Mouse (Mus musculus) liver, embryonic 14.5 days (tissue): ENCODE measurements around the gene St8sia1. TPM values are rescaled to one million over a fixed set of nuclear protein-coding genes. Genes with fewer than 3 reads are reported as not detected.

Source experiments
- ATAC-seq: fragments of 200-750 bp; cut with Nextera tagmentation; 2 replicates; pipeline ENCODE4 v1.8.0; 2017; ENCODE audit warnings: moderate number of reproducible peaks, mild to moderate bottlenecking, moderate library complexity; ENCODE audit not compliant: insufficient read depth
- DNase-seq, 3 experiments: peaks; one replicate each; pipeline ENCODE4 v3.0.0-alpha.2; 2012 to 2013; ENCODE audit warnings: low read depth in 3 of 3, low spot score in 3 of 3
- H3K27ac ChIP-seq: fragments of 300-500 bp; sonication (generic); 2 replicates; pipeline ENCODE4 v1.5.1; 2014; ENCODE audit warnings: moderate library complexity, mild to moderate bottlenecking, control low read depth, inconsistent platforms
- H3K27me3 ChIP-seq: fragments of 300-500 bp; sonication (generic); 2 replicates; pipeline ENCODE4 v1.6.1; 2014; ENCODE audit warnings: mild to moderate bottlenecking, low read length, moderate library complexity; ENCODE audit not compliant: control insufficient read depth, insufficient read depth
- H3K36me3 ChIP-seq: fragments of 300-500 bp; sonication (generic); replicated peaks from 2 replicates; pipeline ENCODE4 v1.6.1; 2014; ENCODE audit warnings: low read depth; ENCODE audit not compliant: control insufficient read depth, insufficient read depth
- H3K4me1 ChIP-seq, 2 experiments: fragments of 200-500 bp in 1 of 2; fragments of 300-500 bp in 1 of 2; sonication (generic) in 1 of 2; replicated peaks; 2 replicates each; pipeline ENCODE4 v1.6.1; 2012 to 2014; ENCODE audit warnings: antibody characterized with exemption in 1 of 2, inconsistent platforms in 1 of 2, low read length in 1 of 2; ENCODE audit not compliant: control insufficient read depth in 2 of 2, insufficient read depth in 2 of 2
- H3K4me2 ChIP-seq: fragments of 300-500 bp; sonication (generic); 2 replicates; pipeline ENCODE4 v1.6.1; 2014; ENCODE audit warnings: low read depth, mild to moderate bottlenecking, control low read depth, moderate library complexity
- H3K4me3 ChIP-seq, 2 experiments: fragments of 200-500 bp in 1 of 2; fragments of 300-500 bp in 1 of 2; sonication (generic) in 1 of 2; 2 replicates each; pipeline ENCODE4 v1.5.1; 2012 to 2014; ENCODE audit warnings: low read depth in 2 of 2, low read length in 2 of 2, mild to moderate bottlenecking in 2 of 2, control low read depth in 1 of 2, inconsistent platforms in 1 of 2, moderate library complexity in 1 of 2; ENCODE audit not compliant: insufficient read depth in 1 of 2
- H3K9ac ChIP-seq: fragments of 300-500 bp; sonication (generic); replicated peaks from 2 replicates; pipeline ENCODE4 v1.6.1; 2014; ENCODE audit warnings: mild to moderate bottlenecking, control low read depth, moderate library complexity
- H3K9me3 ChIP-seq: fragments of 300-500 bp; sonication (generic); 2 replicates; pipeline ENCODE4 v1.6.1; 2016; ENCODE audit warnings: low read length, mixed read lengths; ENCODE audit not compliant: control insufficient read depth
- CTCF ChIP-seq: IDR thresholded peaks from 2 replicates; pipeline ENCODE4 v1.5.1; 2016; ENCODE audit warnings: antibody characterized with exemption, low read depth, control low read depth
- EP300 ChIP-seq: IDR thresholded peaks from 2 replicates; pipeline ENCODE4 v1.6.1; 2016; ENCODE audit warnings: antibody characterized with exemption, low read depth
- WGBS: fragments of 180-500 bp; shearing (Covaris S2); extraction: QIAGEN DNeasy Blood & Tissue Kit; methylation state at CpG from one replicate; pipeline ENCODE4 v1.1.7; 2014; ENCODE audit not compliant: insufficient replicate concordance; 5-methylcytosine and 5-hydroxymethylcytosine counted together
- polyA plus RNA-seq, 2 experiments: library from polyadenylated mRNA; depleted of rRNA in 1 of 2; stranded (reverse) in 1 of 2; unstranded in 1 of 2; fragments of >200 nt; fragmentation: Nextera tagmentation in 1 of 2; extraction: Ambion mirVana in 1 of 2; gene quantifications; 2 replicates each; pipeline versions ENCODE4 v1.2.1 to v1.2.3; 2012 to 2014

The St8sia1 gene
- polyA plus RNA-seq, 2 experiments, result 0.03 to 0.07 TPM

- Histone ChIP-seq H3K4me1 (peaks cover 0 to 4% of the 10 kb centered on the region in 2 experiments; a peak in 1 of 4 replicates), H3K27ac (no peak overlapping the region), H3K27me3 (no peaks in the 10 kb centered on the region), H3K4me2 (no peak overlapping the region), H3K4me3 (no peak overlapping the region), H3K9ac (no peak overlapping the region), H3K36me3 (no peaks in the 10 kb centered on the region), H3K9me3 (no peaks in the 10 kb centered on the region)
- DNase-seq, result no peak
- 35% methylated on average over 6 of the region's 6 CpGs for WGBS
- ATAC-seq, result no peak
- TF ChIP-seq EP300, result no peak
- no peak for TF ChIP-seq CTCF
These were observed 15.7 kb upstream of the St8sia1 start for GRCm38 (mm10) chr6:142979665-142980660.

DNA sequence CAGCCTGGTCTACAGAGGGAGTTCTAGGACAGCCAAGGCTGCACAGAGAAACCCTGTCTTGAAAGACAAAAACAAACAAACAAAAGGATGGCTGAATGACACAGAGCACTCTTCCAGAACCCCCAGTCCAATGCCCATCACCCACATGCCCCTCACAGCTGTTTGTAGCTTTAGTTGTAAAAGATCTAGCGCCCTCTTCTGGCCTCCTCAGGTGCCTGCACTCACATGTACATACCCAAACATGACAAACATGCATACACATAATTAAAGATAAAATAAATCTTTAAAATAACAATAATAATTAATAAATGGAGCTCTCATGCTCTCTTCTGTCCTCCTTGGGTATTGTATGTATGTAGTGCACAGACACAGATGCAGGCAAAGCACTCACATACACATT, 13.0 kb upstream of the St8sia1 start:
- DNase-seq (no peak), ATAC-seq (no peak)
- 33% methylated on average over 1 of the region's 1 CpGs for WGBS
- no peak overlapping the region for H3K27ac ChIP-seq
- H3K4me1 ChIP-seq, result peaks cover 0 to 4% of the 10 kb centered on the region in 2 experiments; a peak in 1 of 4 replicates
- no peaks in the 10 kb centered on the region for H3K27me3 ChIP-seq
- no peak overlapping the region for H3K4me2 ChIP-seq
- H3K36me3 ChIP-seq, result no peaks in the 10 kb centered on the region
- H3K9me3 ChIP-seq, result no peaks in the 10 kb centered on the region
- TF ChIP-seq CTCF (peak; percentile 38; the same call in 1 of the 2 replicates), EP300 (no peak)
- H3K9ac ChIP-seq, result no peak overlapping the region
- no peak overlapping the region for H3K4me3 ChIP-seq

DNA sequence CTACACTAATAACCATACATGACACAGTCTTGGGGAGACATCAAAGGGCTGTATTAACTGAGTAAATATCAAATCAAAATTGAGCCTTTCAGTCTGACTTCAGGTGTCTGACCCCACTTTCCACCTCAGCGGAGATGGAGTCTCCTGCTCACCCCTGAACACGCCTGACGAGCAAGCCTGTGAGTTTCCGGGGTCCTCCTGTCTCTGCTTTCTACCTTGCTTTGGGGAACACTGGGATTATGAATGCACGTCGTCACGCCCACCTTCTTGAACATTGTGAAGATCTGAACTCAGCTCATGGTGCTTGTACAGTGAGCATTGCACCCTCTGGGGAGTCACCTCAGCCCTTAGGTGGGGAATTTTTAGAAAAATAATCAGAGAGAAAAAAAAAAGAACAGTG, 9.0 kb upstream of the St8sia1 start:
- TF ChIP-seq EP300 (no peak), CTCF (no peak)
- WGBS, result 77% methylated on average over 7 of the region's 7 CpGs
- no peak for ATAC-seq

DNA sequence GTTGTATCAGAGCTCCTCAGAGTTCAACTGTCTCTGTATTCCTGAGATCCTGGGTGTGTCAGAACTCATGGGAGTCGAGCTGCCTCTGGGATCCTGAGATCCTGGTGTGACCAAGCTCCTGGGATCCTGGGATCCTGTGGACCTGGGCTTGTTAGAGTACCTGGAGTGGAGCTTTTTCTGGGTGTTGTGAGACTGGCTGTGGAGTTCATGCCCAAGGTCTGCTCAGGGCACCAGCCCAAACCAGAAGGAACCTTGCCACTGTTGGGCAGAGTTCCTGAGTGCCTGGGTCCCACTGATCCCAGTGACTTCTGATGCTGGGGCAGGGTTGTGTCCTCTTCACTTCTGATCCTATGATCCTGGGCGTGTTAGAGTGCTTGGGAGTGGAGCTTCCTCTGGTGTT, 8.0 kb upstream of the St8sia1 start:
- TF ChIP-seq CTCF, result no peak
- TF ChIP-seq EP300, result no peak
- 29% methylated on average over 2 of the region's 2 CpGs for WGBS
- ATAC-seq, result no peak
- no peak overlapping the region for H3K4me2 ChIP-seq
- H3K4me1 ChIP-seq, result no peaks in the 10 kb centered on the region
- H3K27me3 ChIP-seq, result no peaks in the 10 kb centered on the region
- H3K27ac ChIP-seq, result no peak overlapping the region
- H3K9me3 ChIP-seq, result no peaks in the 10 kb centered on the region
- no peak overlapping the region for H3K9ac ChIP-seq
- no peak overlapping the region for H3K4me3 ChIP-seq
- no peaks in the 10 kb centered on the region for H3K36me3 ChIP-seq
- no peak for DNase-seq

More for the DNA sequence above, 9.0 kb upstream of the St8sia1 start:
- no peak overlapping the region for H3K9ac ChIP-seq
- H3K27me3 ChIP-seq, result no peaks in the 10 kb centered on the region
- H3K4me3 ChIP-seq, result no peak overlapping the region
- H3K4me2 ChIP-seq, result no peak overlapping the region
- no peak for DNase-seq
- H3K27ac ChIP-seq, result no peak overlapping the region
- H3K36me3 ChIP-seq, result no peaks in the 10 kb centered on the region
- no peaks in the 10 kb centered on the region for H3K9me3 ChIP-seq
- H3K4me1 ChIP-seq, result no peaks in the 10 kb centered on the region

- Histone ChIP-seq H3K4me1 (0 out of 4 replicates have a peak, but pooled peaks cover 0 to 2% of the 10 kb centered on the region in 2 experiments), H3K4me3 (no peak overlapping the region), H3K9ac (no peak overlapping the region), H3K36me3 (no peaks in the 10 kb centered on the region), H3K4me2 (no peak overlapping the region), H3K27ac (no peak overlapping the region), H3K9me3 (no peaks in the 10 kb centered on the region), H3K27me3 (peaks cover 26% of the 10 kb centered on the region)
- TF ChIP-seq CTCF (no peak), EP300 (no peak)
- WGBS, result 81% methylated on average over 1 of the region's 1 CpGs
- DNase-seq, result no peak
- ATAC-seq, result no peak
These were observed 3.2 kb upstream of the St8sia1 start for GRCm38 (mm10) chr6:142967407-142967806.
